10 mouse cellular contexts compared by ENCODE assay signal in the genomic region with DNA sequence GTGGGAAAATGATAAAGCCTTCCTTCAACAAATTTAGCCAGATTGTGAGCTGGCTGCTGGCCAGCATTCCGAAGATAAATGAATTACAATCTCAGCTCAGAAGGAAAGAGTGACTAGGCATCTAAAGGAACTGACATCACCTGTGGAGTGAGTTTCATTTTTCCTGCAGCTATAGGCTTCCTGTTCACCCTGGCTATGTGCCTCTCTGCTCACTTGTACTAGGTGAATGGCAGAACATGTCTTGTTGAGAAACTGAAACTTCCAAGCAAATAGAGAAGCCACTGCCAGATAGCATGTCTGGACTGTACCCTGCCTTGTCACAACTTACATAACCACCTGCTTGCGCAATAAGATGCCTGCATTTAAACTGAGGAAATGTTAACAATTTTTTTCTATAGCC. TPM values are rescaled to one million over a fixed set of nuclear protein-coding genes. Genes with fewer than 3 reads are reported as not detected.
DNase-seq lines count a peak whose midpoint lies in the region; ATAC-seq and TF ChIP-seq lines count a peak whose summit lies in the region.
"Had no signal": no experiment of that assay in that cellular context is flagged by ENCODE, and none has a peak within 500 bp of the region (broad histone marks: within the 10 kb centered on the region; RNA-seq: fewer than 3 reads in every experiment).

No protein-coding gene starts in this region.

- H3K4me3 ChIP-seq in left cerebral cortex, adult 2 months = no peak overlapping the region
- no peak overlapping the region for H3K4me3 ChIP-seq in midbrain, embryonic 16.5 days (ENCODE audit: low read depth, low read length)
- H3K4me3 ChIP-seq in forebrain, embryonic 11.5 days (ENCODE audit: low read depth, low read length) = no peak overlapping the region
- H3K4me3 ChIP-seq: forebrain, embryonic 15.5 days had no signal

- no peak overlapping the region for H3K9ac ChIP-seq in midbrain, embryonic 16.5 days (ENCODE audit: low read depth, low read length)
- H3K9ac ChIP-seq in forebrain, embryonic 11.5 days (ENCODE audit: low read length) = no peak overlapping the region
- H3K9ac ChIP-seq: forebrain, embryonic 15.5 days had no signal

- H3K27me3 ChIP-seq in midbrain, embryonic 16.5 days (ENCODE audit: control insufficient read depth, insufficient read depth, low read depth, low read length) = no peaks in the 10 kb centered on the region
- H3K27me3 ChIP-seq in forebrain, embryonic 11.5 days (ENCODE audit: control insufficient read depth, insufficient read depth, low read length) = no peaks in the 10 kb centered on the region
- H3K27me3 ChIP-seq: forebrain, embryonic 15.5 days had no signal

- no peaks in the 10 kb centered on the region for H3K4me1 ChIP-seq in midbrain, embryonic 16.5 days (ENCODE audit: control insufficient read depth, insufficient read depth, low read length)
- H3K4me1 ChIP-seq in forebrain, embryonic 11.5 days (replicated peaks; ENCODE audit: control insufficient read depth, insufficient read depth, low read length) = no peaks in the 10 kb centered on the region
- H3K4me1 ChIP-seq: forebrain, embryonic 15.5 days had no signal

- H3K9me3 ChIP-seq in midbrain, embryonic 16.5 days (replicated peaks; ENCODE audit: control insufficient read depth, low read length, poor library complexity, severe bottlenecking) = no peaks in the 10 kb centered on the region
- no peaks in the 10 kb centered on the region for H3K9me3 ChIP-seq in forebrain, embryonic 11.5 days (ENCODE audit: control insufficient read depth, low read length)
- H3K9me3 ChIP-seq: forebrain, embryonic 15.5 days had no signal

- intact Hi-C loops in left cerebral cortex, postnatal 25 days (cut with DNase I) = no loop called here
- intact Hi-C loops in left cerebral cortex, adult 2 months (cut with DNase I) = no loop called here

- no peak for TF ChIP-seq CTCF in left cerebral cortex, adult 2 months (IDR thresholded peaks at IDR 0.05)

- H3K27ac ChIP-seq in left cerebral cortex, adult 2 months = no peak overlapping the region
- no peak overlapping the region for H3K27ac ChIP-seq in midbrain, embryonic 16.5 days (ENCODE audit: low read length)
- H3K27ac ChIP-seq in forebrain, embryonic 11.5 days (ENCODE audit: low read depth, low read length) = no peak overlapping the region
- H3K27ac ChIP-seq: forebrain, embryonic 15.5 days had no signal

- WGBS in midbrain, embryonic 16.5 days = 89% methylated on average over 2 of the region's 2 CpGs
- WGBS in forebrain, embryonic 11.5 days = 93% methylated on average over 2 of the region's 2 CpGs

- H3K36me3 ChIP-seq in midbrain, embryonic 16.5 days (ENCODE audit: control insufficient read depth, insufficient read depth, low read length) = no peaks in the 10 kb centered on the region
- H3K36me3 ChIP-seq in forebrain, embryonic 11.5 days (ENCODE audit: control insufficient read depth, insufficient read depth, low read length) = no peaks in the 10 kb centered on the region
- H3K36me3 ChIP-seq: forebrain, embryonic 15.5 days had no signal

- H3K4me2 ChIP-seq in midbrain, embryonic 16.5 days (ENCODE audit: low read length) = no peak overlapping the region
- no peak overlapping the region for H3K4me2 ChIP-seq in forebrain, embryonic 11.5 days (ENCODE audit: low read depth, low read length, severe bottlenecking)
- H3K4me2 ChIP-seq: forebrain, embryonic 15.5 days had no signal

- peak; percentile 3 to 5 for DNase-seq in left cerebral cortex, postnatal 25 days (ENCODE audit: low spot score in 2 of 2)
- DNase-seq in left cerebral cortex, adult 2 months (ENCODE audit: extremely low spot score in 1 of 2, low spot score in 2 of 2) = no peak
- peak; percentile 61 for DNase-seq in adrenal gland, postnatal 10 days
- DNase-seq in heart, postnatal 4 days = peak; percentile 15
- DNase-seq in monocyte, adult 2 months (ENCODE audit: low read depth in 1 of 2, low spot score in 2 of 2) = peak; percentile 37 to 50
- no peak for DNase-seq in cerebellum, adult 11 months
- no peak for DNase-seq in forebrain, embryonic 11.5 days (ENCODE audit: low spot score)

- ATAC-seq in midbrain, embryonic 16.5 days = no peak
- no peak for ATAC-seq in forebrain, embryonic 11.5 days (replicated peaks; ENCODE audit: low FRiP score)
- ATAC-seq: forebrain, embryonic 15.5 days; Patski had no signal

RNA-seq across cellular contexts. Expression of a gene that starts 33.0 kb away (rescaled TPM):
- total RNA-seq in left cerebral cortex, postnatal 25 days (2021) = under 1 TPM; 0.23 to 0.50 TPM
- under 1 TPM; 0.58 to 0.75 TPM for total RNA-seq in left cerebral cortex, adult 2 months (2021)
- total RNA-seq in adrenal gland, postnatal 10 days (2021) = under 1 TPM; 0.55 to 0.57 TPM
- total RNA-seq in heart, postnatal 4 days (2021) = under 1 TPM; 0.32 to 0.45 TPM
- polyA plus RNA-seq in midbrain, embryonic 16.5 days (2015; fragmentation: Nextera tagmentation; extraction: Ambion mirVana) = 0.72 and 0.78 TPM in 2 replicates
- 0.45 and 0.75 TPM in 2 replicates for polyA plus RNA-seq in forebrain, embryonic 11.5 days (2014; fragmentation: Nextera tagmentation; extraction: Ambion mirVana)
- polyA plus RNA-seq: Patski had no signal

Comparison
In these comparisons a context has a peak if more than half of its experiments do, and no peak if none do; other contexts are left out.
1. DNase-seq: peak in left cerebral cortex, postnatal 25 days (2 of 2), adrenal gland, postnatal 10 days (single experiment), heart, postnatal 4 days (single experiment) and monocyte, adult 2 months (2 of 2); none in left cerebral cortex, adult 2 months (0 of 2), cerebellum, adult 11 months (single experiment) and forebrain, embryonic 11.5 days (single experiment).